ENCODE assay signal across 26 mouse cellular contexts in the genomic region with DNA sequence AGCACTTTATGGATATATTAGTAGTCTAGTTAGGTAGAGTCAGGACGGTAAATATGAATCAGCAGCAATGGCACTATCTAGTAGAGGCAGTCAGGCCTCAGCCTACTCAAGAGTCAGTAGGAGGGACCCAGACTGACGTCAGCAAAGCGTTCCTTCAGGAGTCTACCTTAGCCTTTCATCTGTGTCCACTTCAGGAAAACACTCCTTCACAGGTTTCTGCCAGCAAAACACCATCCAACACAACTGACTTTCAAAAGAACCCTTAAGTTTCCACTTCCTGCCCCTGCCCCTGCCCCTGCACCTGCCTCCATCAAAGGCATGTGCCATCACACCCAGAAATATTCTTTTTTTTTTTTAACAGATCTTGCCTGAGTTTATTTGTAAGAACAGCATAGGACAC. TPM values are rescaled to one million over a fixed set of nuclear protein-coding genes. Genes with fewer than 3 reads are reported as not detected.
DNase-seq lines count a peak whose midpoint lies in the region; ATAC-seq lines count a peak whose summit lies in the region.
"Had no signal": no experiment of that assay in that cellular context is flagged by ENCODE, and none has a peak within 500 bp of the region (broad histone marks: within the 10 kb centered on the region; RNA-seq: fewer than 3 reads in every experiment).

No protein-coding gene starts in this region.

- no peak overlapping the region for H3K9ac ChIP-seq in kidney, embryonic 14.5 days (ENCODE audit: low read depth, low read length)
- H3K9ac ChIP-seq: embryonic facial prominence, embryonic 12.5 days; embryonic facial prominence, embryonic 15.5 days; forebrain, postnatal 0 days; heart, embryonic 12.5 days; heart, embryonic 15.5 days; hindbrain, embryonic 13.5 days had no signal

- H3K4me3 ChIP-seq in kidney, embryonic 14.5 days (ENCODE audit: low read length): no peak overlapping the region
- H3K4me3 ChIP-seq: embryonic facial prominence, embryonic 12.5 days; embryonic facial prominence, embryonic 15.5 days; heart, embryonic 12.5 days; heart, embryonic 15.5 days; hindbrain, embryonic 10.5 days; hindbrain, embryonic 13.5 days had no signal

- 81% methylated on average over 3 of the region's 3 CpGs for WGBS in kidney, embryonic 14.5 days

- DNase-seq in T-cell, adult 2 months (ENCODE audit: low spot score): peak; percentile 48
- peak; percentile 16 to 47 for DNase-seq in thymus, adult 18-20 months
- peak; percentile 41 to 50 for DNase-seq in thymus, postnatal 10 days (ENCODE audit: low spot score in 2 of 2)
- DNase-seq in thymus, postnatal 36 days: peak; percentile 29 to 55
- DNase-seq in lung, postnatal 36 days: no peak
- DNase-seq in spleen, adult 18-20 months: no peak
- DNase-seq in kidney, postnatal 25 days: no peak
- DNase-seq: adrenal gland, postnatal 10 days; adrenal gland, postnatal 36 days; cerebellum, adult 18-20 months; cerebellum, adult 9-11 months; cerebellum, postnatal 25 days; forebrain, postnatal 0 days; gastrocnemius, postnatal 25 days; heart, adult 18-20 months; heart, postnatal 10 days; heart, postnatal 36 days had no signal

- H3K27me3 ChIP-seq in kidney, embryonic 14.5 days (ENCODE audit: control insufficient read depth, insufficient read depth, low read length): no peaks in the 10 kb centered on the region
- H3K27me3 ChIP-seq: embryonic facial prominence, embryonic 12.5 days; embryonic facial prominence, embryonic 15.5 days; heart, embryonic 12.5 days; heart, embryonic 15.5 days had no signal

- H3K4me2 ChIP-seq in kidney, embryonic 14.5 days (replicated peaks; ENCODE audit: low read depth, low read length): no peak overlapping the region
- H3K4me2 ChIP-seq: embryonic facial prominence, embryonic 12.5 days; embryonic facial prominence, embryonic 15.5 days; heart, embryonic 12.5 days; heart, embryonic 15.5 days; hindbrain, embryonic 13.5 days had no signal

- ATAC-seq in kidney, embryonic 14.5 days (ENCODE audit: low FRiP score, low TSS enrichment): no peak
- ATAC-seq: forebrain, embryonic 14.5 days; forebrain, postnatal 0 days; hindbrain, embryonic 16.5 days had no signal

- H3K4me1 ChIP-seq in kidney, embryonic 14.5 days (ENCODE audit: control insufficient read depth, insufficient read depth, low read length): 0 out of 2 replicates have a peak, but pooled peaks cover 4% of the 10 kb centered on the region

- no peaks in the 10 kb centered on the region for H3K9me3 ChIP-seq in kidney, embryonic 14.5 days (ENCODE audit: control insufficient read depth, low read length)
- H3K9me3 ChIP-seq: embryonic facial prominence, embryonic 12.5 days; embryonic facial prominence, embryonic 15.5 days; heart, embryonic 15.5 days; hindbrain, embryonic 10.5 days; hindbrain, embryonic 13.5 days had no signal

- H3K27ac ChIP-seq in kidney, embryonic 14.5 days (ENCODE audit: low read depth, low read length): no peak overlapping the region
- H3K27ac ChIP-seq: embryonic facial prominence, embryonic 12.5 days; embryonic facial prominence, embryonic 15.5 days; heart, embryonic 15.5 days; hindbrain, embryonic 10.5 days; hindbrain, embryonic 13.5 days had no signal

- H3K36me3 ChIP-seq in kidney, embryonic 14.5 days (ENCODE audit: control insufficient read depth, insufficient read depth, low read length): no peaks in the 10 kb centered on the region
- H3K36me3 ChIP-seq: embryonic facial prominence, embryonic 12.5 days; embryonic facial prominence, embryonic 15.5 days; heart, embryonic 12.5 days; heart, embryonic 15.5 days; hindbrain, embryonic 10.5 days; hindbrain, embryonic 13.5 days had no signal

RNA-seq across cellular contexts. Expression of a gene that starts 2.1 kb away (rescaled TPM):
- polyA plus RNA-seq in kidney, embryonic 14.5 days (2014; fragmentation: Nextera tagmentation; extraction: Ambion mirVana): 19.9 and 21.5 TPM in 2 replicates

RNA-seq across cellular contexts. Expression of a gene that starts 26.2 kb away (rescaled TPM):
- polyA plus RNA-seq in kidney, embryonic 14.5 days (2014; fragmentation: Nextera tagmentation; extraction: Ambion mirVana): 28.6 and 39.9 TPM in 2 replicates

RNA-seq across cellular contexts. Expression of a gene that starts 26.3 kb away (rescaled TPM):
- 7.7 and 14.1 TPM in 2 replicates for polyA plus RNA-seq in kidney, embryonic 14.5 days (2014; fragmentation: Nextera tagmentation; extraction: Ambion mirVana)

Comparison
In these comparisons a context has a peak if more than half of its experiments do, and no peak if none do; other contexts are left out.
1. DNase-seq: peak in T-cell, adult 2 months (single experiment), thymus, adult 18-20 months (2 of 2), thymus, postnatal 10 days (2 of 2) and thymus, postnatal 36 days (2 of 2); none in lung, postnatal 36 days (single experiment), spleen, adult 18-20 months (0 of 2) and kidney, postnatal 25 days (0 of 2).